Mouse (Mus musculus) cortical plate, adult 2 months (tissue): Measurements from ENCODE around the gene Stt3b.

Experiments
- CTCF ChIP-seq: fragments of 200-500 bp; IDR thresholded peaks from 2 replicates; pipeline ENCODE4 v1.5.1; 2011; ENCODE audit warnings: mild to moderate bottlenecking, control low read depth, low read length; ENCODE audit not compliant: insufficient read depth; ENCODE audit errors: extremely low read depth
- POLR2A ChIP-seq: fragments of 200-500 bp; IDR thresholded peaks from 2 replicates; pipeline ENCODE4 v1.6.1; 2011; ENCODE audit warnings: mild to moderate bottlenecking, low read length, control low read depth; ENCODE audit not compliant: insufficient read depth; ENCODE audit errors: extremely low read depth

- TF ChIP-seq CTCF, result no peak
- no peak for TF ChIP-seq POLR2A
These were observed 104.0 kb downstream of the Stt3b start for GRCm38 (mm10) chr9:115206219-115206618.
